Mouse (Mus musculus) hindbrain, embryonic 13.5 days (tissue): Measurements from ENCODE around the gene Abca16. TPM values are rescaled to one million over a fixed set of nuclear protein-coding genes. Genes with fewer than 3 reads are reported as not detected.

ENCODE experiments used
- polyA plus RNA-seq: library from polyadenylated mRNA; unstranded; fragments of >200 nt; fragmentation: Nextera tagmentation; extraction: Ambion mirVana; gene quantifications from 2 replicates; pipeline ENCODE4 v1.2.1, GENCODE M21; 2015

Gene Abca16
- polyA plus RNA-seq, 1 experiment from 2014 or later = not detected

Other genes with a start within 250 kb of the Abca16 start
- gene Anks4b, start 235.8 kb upstream of the Abca16 start, polyA plus RNA-seq = 0.05 TPM in 1 of 2 replicates, not detected in the other
- gene Crym, start 207.5 kb upstream of the Abca16 start, polyA plus RNA-seq = 14.6 and 17.8 TPM in 2 replicates
- gene Abca14, start 205.7 kb upstream of the Abca16 start, polyA plus RNA-seq = not detected in 2 replicates
- gene Abca15, start 81.0 kb upstream of the Abca16 start, polyA plus RNA-seq = not detected in 2 replicates
- gene Uqcrc2, start 225.5 kb downstream of the Abca16 start, polyA plus RNA-seq = 206 and 208 TPM in 2 replicates